Comparison of ENCODE assay signal across 8 mouse cellular contexts in the genomic region with DNA sequence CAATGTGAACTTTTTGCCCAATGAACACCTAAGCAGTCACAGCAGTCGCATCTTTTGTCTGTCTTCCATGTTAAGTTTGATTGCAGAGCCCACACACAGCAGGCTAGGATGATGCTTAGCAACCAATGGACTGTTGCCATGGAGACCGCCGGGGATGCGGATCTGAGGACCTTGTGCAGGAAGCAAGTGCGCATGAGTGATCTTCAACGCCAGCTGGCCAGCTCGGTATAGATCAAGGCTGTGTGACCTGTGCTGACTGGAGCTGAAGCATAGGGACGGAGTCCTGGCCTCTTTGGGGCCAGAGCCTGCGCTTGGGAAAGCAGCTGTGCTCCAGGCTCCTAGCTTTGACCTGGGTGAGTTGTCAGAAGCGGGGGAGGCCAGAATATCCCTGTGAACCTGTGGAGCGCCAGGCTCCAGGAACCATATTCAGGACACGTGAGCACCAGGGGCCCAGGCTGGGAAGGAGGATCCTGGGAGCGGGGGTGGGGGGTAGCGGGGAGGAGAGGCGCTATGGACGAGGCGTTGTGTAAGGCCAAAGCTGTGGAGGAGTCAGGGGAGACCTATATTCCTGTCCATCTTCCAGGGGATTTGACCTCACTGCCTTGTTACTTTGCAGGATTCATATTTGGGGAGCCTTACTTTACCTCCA. TPM values are rescaled to one million over a fixed set of nuclear protein-coding genes. Genes with fewer than 3 reads are reported as not detected.
DNase-seq lines count a peak whose midpoint lies in the region; ATAC-seq and TF ChIP-seq lines count a peak whose summit lies in the region.

A gene (plus strand): TSS at position 141 of the 649 bp plus-strand sequence.

- DNase-seq in heart, postnatal 4 days: peak; percentile 41
- DNase-seq in heart, adult 2 months: no peak
- DNase-seq in cerebellum, adult 11 months: peak; percentile 84
- DNase-seq in forebrain, embryonic 14.5 days (ENCODE audit: low spot score): peak; percentile 98
- peak; percentile 88 for DNase-seq in layer of hippocampus, adult 9-10 months (ENCODE audit: low spot score)
- DNase-seq in midbrain, embryonic 14.5 days: peak; percentile 98
- peak; percentile 87 for DNase-seq in testis, postnatal 10 days (ENCODE audit: low spot score)

- no peaks in the 10 kb centered on the region for H3K9me3 ChIP-seq in forebrain, embryonic 14.5 days (replicated peaks; ENCODE audit: control insufficient read depth, low read length)
- H3K9me3 ChIP-seq in midbrain, embryonic 14.5 days (ENCODE audit: control insufficient read depth, low read length): no peaks in the 10 kb centered on the region

- no peaks in the 10 kb centered on the region for H3K79me2 ChIP-seq in heart, adult 2 months (replicated peaks; ENCODE audit: control insufficient read depth, insufficient read depth, low read length)

- H3K9ac ChIP-seq in heart, adult 2 months (ENCODE audit: low read depth, low read length): no peak within 1 kb of the TSS
- H3K9ac ChIP-seq in forebrain, embryonic 14.5 days (ENCODE audit: low read length): peak within 1 kb of the TSS; percentile 66
- peak within 1 kb of the TSS; percentile 56 for H3K9ac ChIP-seq in midbrain, embryonic 14.5 days (replicated peaks; ENCODE audit: low read length)

- H3K4me1 ChIP-seq in heart, adult 2 months (ENCODE audit: control insufficient read depth, insufficient read depth, low read length): no peaks in the 10 kb centered on the region
- peaks cover 27% of the 10 kb centered on the region for H3K4me1 ChIP-seq in forebrain, embryonic 14.5 days (ENCODE audit: control insufficient read depth, insufficient read depth, low read length)
- H3K4me1 ChIP-seq in midbrain, embryonic 14.5 days (ENCODE audit: control insufficient read depth, insufficient read depth, low read length): peaks cover 55% of the 10 kb centered on the region

- TF ChIP-seq POLR2A in heart, adult 2 months (IDR thresholded peaks at IDR 0.05; ENCODE audit: insufficient read depth, low read depth, low read length): no peak

- no peak within 1 kb of the TSS for H3K27ac ChIP-seq in heart, adult 2 months
- peak within 1 kb of the TSS; percentile 93 for H3K27ac ChIP-seq in forebrain, embryonic 14.5 days (ENCODE audit: low read depth, low read length)
- peak within 1 kb of the TSS; percentile 95 for H3K27ac ChIP-seq in midbrain, embryonic 14.5 days (replicated peaks; ENCODE audit: low read depth, low read length)

- ATAC-seq in forebrain, embryonic 14.5 days: peak; percentile 92
- peak; percentile 94 for ATAC-seq in midbrain, embryonic 14.5 days (ENCODE audit: low FRiP score, low TSS enrichment)
- no peak for ATAC-seq in activated CD4-positive, CD25-positive, alpha-beta regulatory T cell, adult 4 months

- TF ChIP-seq CTCF in heart, adult 2 months (IDR thresholded peaks at IDR 0.05): no peak

- H3K27me3 ChIP-seq in heart, adult 2 months (ENCODE audit: control insufficient read depth, insufficient read depth, low read length): no peaks in the 10 kb centered on the region
- no peaks in the 10 kb centered on the region for H3K27me3 ChIP-seq in forebrain, embryonic 14.5 days (replicated peaks; ENCODE audit: control insufficient read depth, insufficient read depth, low read length)
- H3K27me3 ChIP-seq in midbrain, embryonic 14.5 days (ENCODE audit: control insufficient read depth, insufficient read depth, low read length): no peaks in the 10 kb centered on the region

- TF ChIP-seq EP300 in heart, adult 2 months (IDR thresholded peaks at IDR 0.05; ENCODE audit: insufficient read depth, low read depth, low read length): no peak

- peak within 1 kb of the TSS; percentile 71 for H3K4me2 ChIP-seq in forebrain, embryonic 14.5 days (ENCODE audit: low read length)
- H3K4me2 ChIP-seq in midbrain, embryonic 14.5 days (ENCODE audit: low read length): peak within 1 kb of the TSS; percentile 79

- intact Hi-C loops in heart, adult 2 months (cut with DNase I): no loop called here

- no peaks in the 10 kb centered on the region for H3K36me3 ChIP-seq in heart, adult 2 months (ENCODE audit: control insufficient read depth, insufficient read depth, low read length)
- H3K36me3 ChIP-seq in forebrain, embryonic 14.5 days (ENCODE audit: control insufficient read depth, insufficient read depth, low read length): no peaks in the 10 kb centered on the region
- 0 out of 2 replicates have a peak, but pooled peaks cover 8% of the 10 kb centered on the region for H3K36me3 ChIP-seq in midbrain, embryonic 14.5 days (ENCODE audit: control insufficient read depth, insufficient read depth, low read length)

- WGBS in heart, adult 2 months: 40% methylated on average over 17 of the region's 17 CpGs
- 3% methylated on average over 17 of the region's 17 CpGs for WGBS in forebrain, embryonic 14.5 days
- 1% methylated on average over 17 of the region's 17 CpGs for WGBS in midbrain, embryonic 14.5 days

- no peak within 1 kb of the TSS for H3K4me3 ChIP-seq in heart, adult 2 months
- peak within 1 kb of the TSS; percentile 37 for H3K4me3 ChIP-seq in forebrain, embryonic 14.5 days (ENCODE audit: low read depth, low read length)
- peak within 1 kb of the TSS; percentile 44 for H3K4me3 ChIP-seq in midbrain, embryonic 14.5 days (replicated peaks; ENCODE audit: low read depth, low read length)

RNA-seq across cellular contexts. Expression of the gene that starts here (rescaled TPM):
- not detected for total RNA-seq in heart, postnatal 4 days (2021)
- under 1 TPM in 1 of 2 experiments, not detected in 1; 0.11 TPM for total RNA-seq in heart, adult 2 months (2021)
- 0.06 TPM in 2 replicates for polyA plus RNA-seq in heart, adult 2 months (2012; rRNA removed)
- polyA plus RNA-seq in forebrain, embryonic 14.5 days (2014; fragmentation: Nextera tagmentation; extraction: Ambion mirVana): 55.5 and 61.9 TPM in 2 replicates
- 60.8 and 69.8 TPM in 2 replicates for polyA plus RNA-seq in midbrain, embryonic 14.5 days (2014; fragmentation: Nextera tagmentation; extraction: Ambion mirVana)
- not detected for polyA plus RNA-seq in activated CD4-positive, CD25-positive, alpha-beta regulatory T cell, adult 4 months (2017; shearing (Covaris generic))

Comparison
In these comparisons a context has a peak if more than half of its experiments do, and no peak if none do; other contexts are left out.
1. RNA of the gene that starts here (polyA plus RNA-seq): 60.8 to 69.8 TPM in midbrain, embryonic 14.5 days and 55.5 to 61.9 TPM in forebrain, embryonic 14.5 days; 0.06 TPM in heart, adult 2 months and not detected in activated CD4-positive, CD25-positive, alpha-beta regulatory T cell, adult 4 months; every median in the first group is over 10 times any median in the second.
2. Peak in DNase-seq in heart, postnatal 4 days; RNA of the gene not detected or under 1 TPM.
3. DNase-seq: peak in cerebellum, adult 11 months (single experiment), forebrain, embryonic 14.5 days (single experiment), layer of hippocampus, adult 9-10 months (single experiment), midbrain, embryonic 14.5 days (single experiment) and testis, postnatal 10 days (single experiment); none in heart, adult 2 months (0 of 2).